Mouse (Mus musculus) heart, adult 2 months (tissue): ENCODE results near the gene Zan.
A peak's percentile ranks its signal among the peaks of the same experiment; 100 is the strongest.

Experiments
- CTCF ChIP-seq: fragments of 200-600 bp; IDR thresholded peaks from 2 replicates; pipeline ENCODE4 v1.8.1; 2022; ENCODE audit warnings: antibody characterized with exemption, mild to moderate bottlenecking, moderate library complexity
- POLR2A ChIP-seq: fragments of 200-500 bp; IDR thresholded peaks from 2 replicates; pipeline ENCODE4 v1.6.1; 2011; ENCODE audit warnings: mild to moderate bottlenecking, low read depth, low read length, control low read depth; ENCODE audit not compliant: insufficient read depth

DNA sequence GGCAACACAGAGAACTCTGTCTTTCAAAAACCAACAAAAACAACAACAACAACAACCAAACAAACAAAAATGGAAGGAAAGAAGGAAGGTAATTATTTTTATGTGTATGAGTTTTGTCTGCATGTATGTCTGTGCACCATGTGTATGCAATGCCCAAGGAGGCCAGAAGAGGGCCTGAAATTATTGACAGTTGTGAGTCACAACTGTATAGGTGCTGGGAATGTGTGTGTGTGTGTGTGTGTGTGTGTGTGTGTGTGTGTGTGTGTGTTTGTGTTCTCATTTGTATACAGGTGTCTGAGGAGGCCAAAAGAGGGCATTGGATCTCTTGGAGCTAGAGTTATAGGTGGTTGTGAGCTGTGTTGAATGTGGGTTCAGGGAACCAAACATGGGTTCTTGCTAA is 133.0 kb downstream of the Zan start:
- peak; percentile 23; the same call in 1 of the 2 replicates for TF ChIP-seq CTCF
- TF ChIP-seq POLR2A, result no peak
